Mouse (Mus musculus): ENCODE measurements around the gene Grid2. TPM values are rescaled to one million over a fixed set of nuclear protein-coding genes. Genes with fewer than 3 reads are reported as not detected.

The Grid2 gene
- total RNA-seq, 2 experiments from 2014 or later, result 17.2 to 22.0 TPM

DNA sequence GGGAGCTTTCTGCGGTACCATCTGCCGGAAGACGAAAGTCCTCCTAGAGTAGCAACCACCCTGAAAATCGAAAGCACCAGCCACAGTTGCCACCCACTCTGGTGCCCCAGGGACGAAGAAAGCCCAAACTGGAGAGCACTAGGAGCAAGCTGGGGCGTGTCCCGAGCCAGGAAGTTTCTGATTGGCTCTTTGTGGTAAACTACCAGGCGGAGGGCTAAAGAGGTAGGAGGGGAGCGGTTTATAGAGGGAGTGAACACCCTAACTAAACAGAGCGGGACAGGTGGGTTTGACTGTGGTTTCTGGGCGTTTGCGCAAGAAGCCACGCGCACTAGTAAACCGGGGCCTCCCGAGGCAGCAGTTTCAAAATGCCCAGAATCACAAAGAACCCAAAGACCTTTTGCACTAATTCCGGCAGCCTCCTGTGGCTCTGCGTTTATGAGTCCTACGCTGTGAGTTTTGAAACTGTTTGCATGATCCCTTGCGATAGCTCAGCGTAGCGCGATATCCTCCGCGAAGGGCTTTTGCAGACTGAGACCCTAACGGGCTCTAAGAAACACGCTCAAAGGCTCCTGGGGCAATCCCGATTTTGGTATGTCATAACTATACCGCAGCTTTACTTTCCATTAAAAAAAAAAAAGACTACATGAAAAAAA lies 1472.2 kb downstream of the Grid2 start:
- no peak for DNase-seq (ENCODE audit: low spot score in 2 of 2)

DNA sequence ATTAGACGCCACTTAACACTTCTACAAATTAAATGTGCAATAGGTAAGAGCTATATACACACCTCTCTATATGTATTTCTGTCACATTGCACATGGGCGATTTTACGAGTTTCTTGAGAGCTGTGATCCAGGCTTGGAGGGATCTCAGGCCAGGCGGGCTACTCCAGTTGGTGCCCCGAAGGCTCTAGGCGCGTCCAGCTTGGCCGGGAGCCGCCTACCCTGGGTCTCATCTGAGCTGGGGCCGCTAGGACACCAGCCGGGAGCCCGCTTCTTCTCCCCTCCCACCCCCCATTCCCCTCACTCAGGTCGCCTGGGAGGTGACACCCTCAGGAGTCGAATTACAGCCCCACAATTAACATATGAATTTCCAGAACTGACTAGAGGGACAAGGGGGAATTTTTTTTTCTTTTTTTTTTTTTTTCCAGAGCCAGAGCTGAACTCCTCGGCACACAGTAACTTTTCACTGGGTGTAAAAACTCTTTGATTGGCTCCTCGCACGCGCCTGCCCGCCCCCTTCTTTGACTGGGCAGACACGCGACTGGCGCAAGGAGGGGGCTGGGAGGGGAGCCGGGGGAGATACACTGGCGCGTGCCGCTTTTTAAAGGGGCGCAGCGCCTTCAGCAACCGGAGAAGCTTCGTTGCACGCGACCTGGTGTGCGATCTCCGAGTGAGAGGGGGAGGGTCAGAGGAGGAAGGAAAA lies 1473.0 kb downstream of the Grid2 start, which contains the start of gene Atoh1:
TSS of gene Atoh1 (plus strand) at position 627 of the 700 bp plus-strand sequence.
- DNase-seq (ENCODE audit: low spot score in 2 of 2), result no peak

DNA sequence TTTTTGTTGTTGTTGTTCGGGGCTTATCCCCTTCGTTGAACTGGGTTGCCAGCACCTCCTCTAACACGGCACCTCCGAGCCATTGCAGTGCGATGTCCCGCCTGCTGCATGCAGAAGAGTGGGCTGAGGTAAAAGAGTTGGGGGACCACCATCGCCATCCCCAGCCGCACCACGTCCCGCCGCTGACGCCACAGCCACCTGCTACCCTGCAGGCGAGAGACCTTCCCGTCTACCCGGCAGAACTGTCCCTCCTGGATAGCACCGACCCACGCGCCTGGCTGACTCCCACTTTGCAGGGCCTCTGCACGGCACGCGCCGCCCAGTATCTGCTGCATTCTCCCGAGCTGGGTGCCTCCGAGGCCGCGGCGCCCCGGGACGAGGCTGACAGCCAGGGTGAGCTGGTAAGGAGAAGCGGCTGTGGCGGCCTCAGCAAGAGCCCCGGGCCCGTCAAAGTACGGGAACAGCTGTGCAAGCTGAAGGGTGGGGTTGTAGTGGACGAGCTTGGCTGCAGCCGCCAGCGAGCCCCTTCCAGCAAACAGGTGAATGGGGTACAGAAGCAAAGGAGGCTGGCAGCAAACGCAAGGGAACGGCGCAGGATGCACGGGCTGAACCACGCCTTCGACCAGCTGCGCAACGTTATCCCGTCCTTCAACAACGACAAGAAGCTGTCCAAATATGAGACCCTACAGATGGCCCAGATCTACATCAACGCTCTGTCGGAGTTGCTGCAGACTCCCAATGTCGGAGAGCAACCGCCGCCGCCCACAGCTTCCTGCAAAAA lies 1473.7 kb downstream of the Grid2 start:
- DNase-seq (ENCODE audit: low spot score in 2 of 2), result peak in 1 of 2 experiments; percentile 1

DNA sequence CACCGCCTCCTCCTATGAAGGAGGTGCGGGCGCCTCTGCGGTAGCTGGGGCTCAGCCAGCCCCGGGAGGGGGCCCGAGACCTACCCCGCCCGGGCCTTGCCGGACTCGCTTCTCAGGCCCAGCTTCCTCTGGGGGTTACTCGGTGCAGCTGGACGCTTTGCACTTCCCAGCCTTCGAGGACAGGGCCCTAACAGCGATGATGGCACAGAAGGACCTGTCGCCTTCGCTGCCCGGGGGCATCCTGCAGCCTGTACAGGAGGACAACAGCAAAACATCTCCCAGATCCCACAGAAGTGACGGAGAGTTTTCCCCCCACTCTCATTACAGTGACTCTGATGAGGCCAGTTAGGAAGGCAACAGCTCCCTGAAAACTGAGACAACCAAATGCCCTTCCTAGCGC lies 1474.4 kb downstream of the Grid2 start:
- DNase-seq (ENCODE audit: low spot score in 2 of 2), result no peak

DNA sequence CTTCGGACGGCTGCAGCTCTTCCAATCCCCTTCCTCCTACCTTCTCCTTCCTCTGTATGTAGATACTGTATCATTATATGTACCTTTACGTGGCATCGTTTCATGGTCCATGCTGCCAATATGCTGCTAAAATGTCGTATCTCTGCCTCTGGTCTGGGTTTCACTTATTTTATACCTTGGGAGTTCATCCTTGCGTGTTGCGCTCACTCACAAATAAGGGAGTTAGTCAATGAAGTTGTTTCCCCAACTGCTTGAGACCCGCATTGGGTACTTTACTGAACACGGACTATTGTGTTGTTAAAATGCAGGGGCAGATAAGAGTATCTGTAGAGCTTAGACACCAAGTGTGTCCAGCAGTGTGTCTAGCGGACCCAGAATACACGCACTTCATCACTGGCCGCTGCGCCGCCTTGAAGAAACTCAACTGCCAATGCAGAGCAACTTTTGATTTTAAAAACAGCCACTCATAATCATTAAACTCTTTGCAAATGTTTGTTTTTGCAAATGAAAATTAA lies 1474.9 kb downstream of the Grid2 start:
- peak in 1 of 2 experiments; percentile 3 for DNase-seq (ENCODE audit: low spot score in 2 of 2)

DNA sequence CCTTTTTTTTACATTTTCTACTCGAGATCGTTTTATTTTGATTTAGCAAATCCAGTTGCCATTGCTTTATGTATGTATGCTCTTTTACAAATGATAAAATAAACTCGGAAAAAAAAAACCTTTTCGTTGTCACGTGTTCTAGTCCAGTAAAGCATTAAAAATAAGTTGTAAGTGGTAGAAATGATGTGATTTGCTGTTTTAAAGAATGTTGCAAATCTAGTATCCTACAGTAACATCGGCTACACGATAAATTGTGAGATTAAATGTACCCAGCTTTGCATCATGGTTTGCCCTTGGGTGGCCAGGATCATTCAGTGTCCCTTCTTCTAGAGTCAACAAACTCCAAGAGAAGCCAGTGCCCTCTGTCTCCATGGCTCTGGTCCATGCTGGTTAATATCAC lies 1475.5 kb downstream of the Grid2 start:
- peak in 1 of 2 experiments; percentile 2 for DNase-seq (ENCODE audit: low spot score in 2 of 2)

DNA sequence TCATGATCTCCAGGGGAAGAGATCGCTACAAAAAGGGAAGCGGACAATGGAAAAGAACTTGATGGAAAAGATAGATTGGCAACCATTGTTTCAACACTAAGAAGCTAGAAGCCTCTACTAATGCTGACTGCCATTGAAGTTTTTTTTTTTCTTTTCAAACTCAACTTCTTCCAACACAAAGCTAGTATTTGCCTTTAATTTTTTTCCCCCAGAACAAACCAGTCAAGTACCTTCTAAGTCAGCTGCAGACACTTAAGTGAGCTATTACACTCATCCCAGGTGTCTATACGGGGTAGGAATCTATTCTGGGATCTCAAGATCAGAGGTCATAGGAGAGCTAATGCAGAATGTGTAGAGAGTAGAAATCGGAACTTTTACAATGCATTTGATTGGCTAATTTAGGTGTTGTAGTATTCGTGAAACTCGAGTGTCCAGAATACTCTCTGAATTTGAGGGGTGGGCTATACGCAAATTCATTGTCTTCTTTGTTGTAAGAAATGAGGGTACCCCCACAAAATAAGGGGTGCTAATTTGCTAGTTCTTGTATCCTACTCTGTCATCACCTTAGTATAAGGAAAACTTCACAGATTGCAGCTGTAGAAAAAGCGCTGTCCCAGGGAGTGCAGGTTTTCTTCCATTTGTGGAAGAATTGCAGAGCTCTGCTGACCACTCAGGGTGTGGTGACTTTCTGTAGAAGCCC lies 1476.1 kb downstream of the Grid2 start:
- no peak for DNase-seq (ENCODE audit: low spot score in 2 of 2)

DNA sequence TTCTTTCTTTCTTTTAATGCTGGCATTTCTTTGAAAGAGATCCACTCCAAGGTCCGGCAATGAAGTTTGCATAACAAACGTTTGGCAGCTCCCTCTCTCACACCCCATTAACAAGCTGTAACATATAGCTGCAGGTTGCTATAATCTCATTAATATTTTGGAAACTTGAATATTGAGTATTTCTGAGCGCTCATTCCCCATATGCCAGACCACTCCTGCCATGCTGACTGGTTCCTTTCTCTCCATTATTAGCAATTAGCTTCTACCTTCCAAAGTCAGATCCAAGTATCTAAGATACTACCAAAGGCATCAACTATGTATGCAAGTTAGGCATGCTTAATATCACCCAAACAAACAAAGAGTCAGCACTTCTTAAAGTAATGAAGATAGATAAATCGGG lies 1477.6 kb downstream of the Grid2 start:
- DNase-seq (ENCODE audit: low spot score in 2 of 2), result no peak

DNA sequence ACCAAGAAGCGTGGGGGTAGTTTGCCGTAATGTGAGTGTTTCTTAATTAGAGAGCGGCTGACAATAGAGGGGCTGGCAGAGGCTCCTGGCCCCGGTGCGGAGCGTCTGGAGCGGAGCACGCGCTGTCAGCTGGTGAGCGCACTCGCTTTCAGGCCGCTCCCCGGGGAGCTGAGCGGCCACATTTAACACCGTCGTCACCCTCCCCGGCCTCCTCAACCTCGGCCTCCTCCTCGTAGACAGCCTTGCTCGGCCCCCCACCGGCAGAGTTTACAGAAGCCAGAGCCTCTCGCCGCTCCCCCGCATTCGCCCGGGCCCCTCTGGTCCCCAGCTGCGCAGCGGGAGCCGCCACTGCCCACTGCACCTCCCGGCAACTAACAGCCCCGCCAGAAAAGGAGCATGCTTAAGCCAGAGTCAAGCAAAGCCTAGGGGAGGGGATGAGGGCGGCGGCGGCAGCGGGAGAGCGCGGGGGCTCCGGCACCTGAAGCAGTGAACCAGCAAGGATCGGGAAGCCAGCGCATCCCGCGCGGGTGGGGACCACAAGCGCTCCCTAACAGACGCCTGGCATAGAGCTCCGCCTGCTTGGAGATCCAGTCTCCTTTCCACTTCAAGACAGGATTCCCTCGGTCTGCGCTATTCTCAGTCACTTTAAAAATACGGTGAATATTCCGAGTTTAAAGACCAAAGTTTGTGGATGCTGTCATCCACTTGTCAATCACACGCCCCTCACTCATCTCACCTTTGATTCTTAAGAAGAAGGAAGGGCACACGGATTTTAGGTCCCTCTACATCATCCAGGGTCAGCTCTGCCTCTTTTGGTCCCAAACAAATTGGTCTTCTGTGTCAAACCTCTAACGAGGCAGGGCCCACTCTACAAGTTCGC lies 1479.0 kb downstream of the Grid2 start:
- peak in 1 of 2 experiments; percentile 4 for DNase-seq (ENCODE audit: low spot score in 2 of 2)

DNA sequence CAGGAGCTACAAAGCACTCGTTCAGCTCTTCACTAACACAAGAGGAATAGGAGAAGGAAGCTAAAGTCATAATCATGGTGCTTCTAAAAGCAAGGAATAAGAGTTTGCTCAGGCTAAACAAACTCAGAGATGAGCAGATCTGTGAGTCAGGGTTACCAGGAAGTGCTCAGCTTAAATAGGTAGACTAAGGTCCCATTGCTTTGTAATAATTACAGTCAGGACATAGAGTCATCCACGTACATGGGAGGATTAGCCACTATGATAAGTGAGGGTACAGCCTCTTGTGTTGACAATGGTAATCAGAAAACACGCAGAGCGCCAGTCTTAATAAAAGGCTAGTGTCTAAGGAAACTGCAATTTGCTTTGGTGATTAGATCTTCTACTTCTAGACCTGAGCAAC lies 1480.6 kb downstream of the Grid2 start:
- no peak for DNase-seq (ENCODE audit: low spot score in 2 of 2)

DNA sequence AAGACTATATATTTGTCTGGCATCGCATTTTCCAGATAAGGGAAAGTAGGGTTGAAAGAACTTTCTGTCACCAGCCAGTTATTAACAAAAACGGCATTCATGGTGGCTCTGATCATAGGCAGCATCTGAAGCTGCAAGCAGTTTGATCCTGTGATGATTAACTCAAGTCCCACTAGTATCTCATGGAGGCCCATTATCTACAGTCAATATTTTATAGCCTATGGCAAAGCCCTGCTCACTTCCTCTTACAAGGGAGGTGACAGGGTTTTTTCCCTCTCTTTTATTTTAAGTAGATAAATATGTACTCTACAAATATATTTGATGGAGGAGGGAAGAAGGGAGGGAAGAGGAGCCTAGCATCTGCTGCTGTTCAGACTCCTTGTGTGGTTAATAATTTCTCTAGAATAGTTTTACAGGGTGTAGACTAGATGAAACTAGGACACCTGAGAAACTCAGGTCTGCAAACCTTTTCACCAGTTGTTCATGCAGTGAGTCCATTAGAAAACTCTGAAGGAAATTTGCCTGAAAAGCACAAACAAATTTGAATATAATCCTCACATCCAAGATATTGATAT lies 1487.3 kb downstream of the Grid2 start:
- no peak for DNase-seq (ENCODE audit: low spot score in 2 of 2)

Measured in layer of hippocampus, postnatal 14 days (tissue).